9 mouse cellular contexts compared by ENCODE assay signal in genomic region chr3:26333239-26333811, GRCm38 (mm10). TPM values are rescaled to one million over a fixed set of nuclear protein-coding genes. Genes with fewer than 3 reads are reported as not detected.
DNase-seq lines count a peak whose midpoint lies in the region; ATAC-seq lines count a peak whose summit lies in the region.
"Had no signal": no experiment of that assay in that cellular context is flagged by ENCODE, and none has a peak within 500 bp of the region (broad histone marks: within the 10 kb centered on the region; RNA-seq: fewer than 3 reads in every experiment).

No protein-coding gene starts in this region.

- WGBS in heart, embryonic 13.5 days: under 1% methylated on average over 41 of the region's 41 CpGs
- under 1% methylated on average over 41 of the region's 41 CpGs for WGBS in neural tube, embryonic 12.5 days

- H3K4me1 ChIP-seq in heart, embryonic 13.5 days: peaks cover 20% of the 10 kb centered on the region
- H3K4me1 ChIP-seq in neural tube, embryonic 12.5 days: 0 out of 2 replicates have a peak, but pooled peaks cover 8% of the 10 kb centered on the region

- no peak overlapping the region for H3K27ac ChIP-seq in heart, embryonic 13.5 days (replicated peaks)
- H3K27ac ChIP-seq in neural tube, embryonic 12.5 days: no peak overlapping the region

- peak overlapping the region; percentile 95 for H3K4me2 ChIP-seq in heart, embryonic 13.5 days
- H3K4me2 ChIP-seq in neural tube, embryonic 12.5 days (replicated peaks): peak overlapping the region; percentile 91

- no peaks in the 10 kb centered on the region for H3K9me3 ChIP-seq in heart, embryonic 13.5 days
- H3K9me3 ChIP-seq in neural tube, embryonic 12.5 days: no peaks in the 10 kb centered on the region

- no peak for DNase-seq in heart, adult 18-20 months
- DNase-seq in cerebellum, adult 9-11 months: peak; percentile 21
- peak; percentile 42 to 48 for DNase-seq in frontal cortex, postnatal 14 days (ENCODE audit: low spot score in 2 of 2)
- DNase-seq in left cerebral cortex, postnatal 10 days (ENCODE audit: extremely low spot score in 1 of 2, low spot score in 2 of 2): peak; percentile 33 to 56
- DNase-seq in ovary, postnatal 10 days (ENCODE audit: low spot score): no peak

- ATAC-seq in heart, embryonic 13.5 days (ENCODE audit: extremely low read depth, insufficient number of reproducible peaks, low FRiP score, low TSS enrichment): no peak
- ATAC-seq in neural tube, embryonic 12.5 days (ENCODE audit: low FRiP score, low read depth): peak; percentile 41
- ATAC-seq in megakaryocyte, adult 5-6 weeks (ENCODE audit: poor library complexity, severe bottlenecking): no peak

- H3K4me3 ChIP-seq in heart, embryonic 13.5 days: peak overlapping the region; percentile 56
- peak overlapping the region; percentile 48 for H3K4me3 ChIP-seq in neural tube, embryonic 12.5 days

- peak overlapping the region; percentile 50 for H3K9ac ChIP-seq in heart, embryonic 13.5 days
- H3K9ac ChIP-seq in neural tube, embryonic 12.5 days: peak overlapping the region; percentile 48

- intact Hi-C loops in left cerebral cortex, postnatal 10 days (cut with DNase I): loop anchor here (5.0 kb wide), 1 partner anchor 499 kb away; no protein-coding TSS in a partner anchor

- peaks cover 61% of the 10 kb centered on the region for H3K27me3 ChIP-seq in heart, embryonic 13.5 days (replicated peaks)
- H3K27me3 ChIP-seq in neural tube, embryonic 12.5 days (replicated peaks): 0 out of 2 replicates have a peak, but pooled peaks cover 9% of the 10 kb centered on the region
- H3K27me3 ChIP-seq: CH12.LX had no signal

- H3K36me3 ChIP-seq in heart, embryonic 13.5 days: no peaks in the 10 kb centered on the region
- H3K36me3 ChIP-seq in neural tube, embryonic 12.5 days: no peaks in the 10 kb centered on the region

RNA-seq across cellular contexts. Expression of gene Nlgn1, which starts 1.1 kb away (rescaled TPM):
- 0.23 and 0.24 TPM in 2 replicates for polyA plus RNA-seq in heart, embryonic 13.5 days (2015; fragmentation: Nextera tagmentation; extraction: Ambion mirVana)
- not detected for total RNA-seq in heart, adult 18-20 months (2021)
- total RNA-seq in left cerebral cortex, postnatal 10 days (2021): 100 to 1,000 TPM; 124 to 125 TPM
- polyA plus RNA-seq in neural tube, embryonic 12.5 days (2016; fragmentation: Nextera tagmentation; extraction: Ambion mirVana): 8.5 TPM in 2 replicates
- total RNA-seq in megakaryocyte, adult 5-6 weeks (2015): not detected in 2 replicates
- total RNA-seq in megakaryocyte, adult 5-6 weeks (2017): not detected in 2 replicates
- total RNA-seq: CH12.LX had no signal

Comparison
In these comparisons a context has a peak if more than half of its experiments do, and no peak if none do; other contexts are left out.
1. DNase-seq: peak in cerebellum, adult 9-11 months (single experiment), frontal cortex, postnatal 14 days (2 of 2) and left cerebral cortex, postnatal 10 days (2 of 2); none in heart, adult 18-20 months (0 of 2) and ovary, postnatal 10 days (single experiment).
2. RNA of gene Nlgn1, which starts 1.1 kb away (total RNA-seq): 124 to 125 TPM in left cerebral cortex, postnatal 10 days; not detected in heart, adult 18-20 months and not detected in megakaryocyte, adult 5-6 weeks; every median in the first group is over 100 times any median in the second.